Mouse (Mus musculus): ENCODE data around the gene Pln. TPM values are rescaled to one million over a fixed set of nuclear protein-coding genes. Genes with fewer than 3 reads are reported as not detected.

Gene Pln
- polyA plus RNA-seq, 1 experiment from 2014 or later, result 1,148 TPM

GRCm38 (mm10) chr10:53359016-53359415 is 21.5 kb downstream of the Pln start:
- Histone ChIP-seq H3K27ac (replicated peaks in 1 of 2; ENCODE audit: control insufficient read depth in 1 of 2, insufficient read depth in 1 of 2, low read depth in 2 of 2, low read length in 2 of 2) (no peak overlapping the region), H3K4me1 (ENCODE audit: control insufficient read depth in 2 of 2, insufficient read depth in 2 of 2, low read length in 2 of 2) (no peaks in the 10 kb centered on the region), H3K9ac (ENCODE audit: low read length) (no peak overlapping the region), H3K36me3 (ENCODE audit: control insufficient read depth, insufficient read depth, low read length) (peaks cover 33% of the 10 kb centered on the region), H3K4me3 (ENCODE audit: control insufficient read depth in 1 of 2, insufficient read depth in 1 of 2, low read depth in 1 of 2, low read length in 2 of 2) (no peak overlapping the region), H3K4me2 (ENCODE audit: low read length) (no peak overlapping the region), H3K27me3 (ENCODE audit: control insufficient read depth, insufficient read depth, low read length) (no peaks in the 10 kb centered on the region), H3K9me3 (ENCODE audit: control insufficient read depth, low read length) (0 out of 2 replicates have a peak, but pooled peaks cover 6% of the 10 kb centered on the region)
- 91% methylated on average over 3 of the region's 3 CpGs for WGBS
- no peak for ATAC-seq (ENCODE audit: insufficient number of reproducible peaks, insufficient read depth, low FRiP score, low read depth)

- Histone ChIP-seq H3K27me3 (ENCODE audit: control insufficient read depth, insufficient read depth, low read length) (no peaks in the 10 kb centered on the region), H3K4me3 (ENCODE audit: control insufficient read depth in 1 of 2, insufficient read depth in 1 of 2, low read depth in 1 of 2, low read length in 2 of 2) (no peak overlapping the region), H3K36me3 (ENCODE audit: control insufficient read depth, insufficient read depth, low read length) (peaks cover 4% of the 10 kb centered on the region; the same call in 1 of the 2 replicates), H3K4me2 (ENCODE audit: low read length) (no peak overlapping the region), H3K9ac (ENCODE audit: low read length) (no peak overlapping the region), H3K27ac (replicated peaks in 1 of 2; ENCODE audit: control insufficient read depth in 1 of 2, insufficient read depth in 1 of 2, low read depth in 2 of 2, low read length in 2 of 2) (no peak overlapping the region), H3K4me1 (ENCODE audit: control insufficient read depth in 2 of 2, insufficient read depth in 2 of 2, low read length in 2 of 2) (0 out of 4 replicates have a peak, but pooled peaks cover 0 to 9% of the 10 kb centered on the region in 2 experiments), H3K9me3 (ENCODE audit: control insufficient read depth, low read length) (0 out of 2 replicates have a peak, but pooled peaks cover 6% of the 10 kb centered on the region)
- no peak for ATAC-seq (ENCODE audit: insufficient number of reproducible peaks, insufficient read depth, low FRiP score, low read depth)
These were observed 26.8 kb downstream of the Pln start for GRCm38 (mm10) chr10:53364311-53364710.

GRCm38 (mm10) chr10:53367265-53367664 is 29.8 kb downstream of the Pln start:
- Histone ChIP-seq H3K4me1 (ENCODE audit: control insufficient read depth in 2 of 2, insufficient read depth in 2 of 2, low read length in 2 of 2) (0 out of 4 replicates have a peak, but pooled peaks cover 0 to 9% of the 10 kb centered on the region in 2 experiments), H3K9me3 (ENCODE audit: control insufficient read depth, low read length) (peaks cover 25% of the 10 kb centered on the region), H3K27ac (replicated peaks in 1 of 2; ENCODE audit: control insufficient read depth in 1 of 2, insufficient read depth in 1 of 2, low read depth in 2 of 2, low read length in 2 of 2) (no peak overlapping the region), H3K27me3 (ENCODE audit: control insufficient read depth, insufficient read depth, low read length) (no peaks in the 10 kb centered on the region), H3K36me3 (ENCODE audit: control insufficient read depth, insufficient read depth, low read length) (peaks cover 8% of the 10 kb centered on the region), H3K4me2 (ENCODE audit: low read length) (no peak overlapping the region), H3K4me3 (ENCODE audit: control insufficient read depth in 1 of 2, insufficient read depth in 1 of 2, low read depth in 1 of 2, low read length in 2 of 2) (no peak overlapping the region), H3K9ac (ENCODE audit: low read length) (no peak overlapping the region)
- ATAC-seq (ENCODE audit: insufficient number of reproducible peaks, insufficient read depth, low FRiP score, low read depth), result no peak
- WGBS, result 89% methylated on average over 2 of the region's 2 CpGs

GRCm38 (mm10) chr10:53373885-53374578 is 36.6 kb downstream of the Pln start:
- H3K4me3 ChIP-seq (ENCODE audit: control insufficient read depth in 1 of 2, insufficient read depth in 1 of 2, low read depth in 1 of 2, low read length in 2 of 2), result no peak overlapping the region
- peaks cover 0 to 18% of the 10 kb centered on the region in 2 experiments; a peak in 2 of 4 replicates for H3K4me1 ChIP-seq (ENCODE audit: control insufficient read depth in 2 of 2, insufficient read depth in 2 of 2, low read length in 2 of 2)
- 90% methylated on average over 6 of the region's 6 CpGs for WGBS
- no peak for ATAC-seq (ENCODE audit: insufficient number of reproducible peaks, insufficient read depth, low FRiP score, low read depth)
- H3K9ac ChIP-seq (ENCODE audit: low read length), result no peak overlapping the region
- peaks cover 8% of the 10 kb centered on the region for H3K36me3 ChIP-seq (ENCODE audit: control insufficient read depth, insufficient read depth, low read length)
- H3K27ac ChIP-seq (replicated peaks in 1 of 2; ENCODE audit: control insufficient read depth in 1 of 2, insufficient read depth in 1 of 2, low read depth in 2 of 2, low read length in 2 of 2), result no peak overlapping the region
- no peak overlapping the region for H3K4me2 ChIP-seq (ENCODE audit: low read length)
- no peaks in the 10 kb centered on the region for H3K27me3 ChIP-seq (ENCODE audit: control insufficient read depth, insufficient read depth, low read length)
- H3K9me3 ChIP-seq (ENCODE audit: control insufficient read depth, low read length), result peaks cover 21% of the 10 kb centered on the region

GRCm38 (mm10) chr10:53377096-53377495 is 39.6 kb downstream of the Pln start:
- peaks cover 1% of the 10 kb centered on the region; the same call in 1 of the 2 replicates for H3K9me3 ChIP-seq (ENCODE audit: control insufficient read depth, low read length)
- H3K4me2 ChIP-seq (ENCODE audit: low read length), result peak overlapping the region; percentile 12
- H3K9ac ChIP-seq (ENCODE audit: low read length), result no peak overlapping the region
- no peak overlapping the region for H3K27ac ChIP-seq (replicated peaks in 1 of 2; ENCODE audit: control insufficient read depth in 1 of 2, insufficient read depth in 1 of 2, low read depth in 2 of 2, low read length in 2 of 2)
- 0 out of 2 replicates have a peak, but pooled peaks cover 4% of the 10 kb centered on the region for H3K36me3 ChIP-seq (ENCODE audit: control insufficient read depth, insufficient read depth, low read length)
- H3K27me3 ChIP-seq (ENCODE audit: control insufficient read depth, insufficient read depth, low read length), result no peaks in the 10 kb centered on the region
- no peak for ATAC-seq (ENCODE audit: insufficient number of reproducible peaks, insufficient read depth, low FRiP score, low read depth)
- H3K4me1 ChIP-seq (ENCODE audit: control insufficient read depth in 2 of 2, insufficient read depth in 2 of 2, low read length in 2 of 2), result peaks cover 0 to 23% of the 10 kb centered on the region in 2 experiments; a peak in 2 of 4 replicates
- no peak overlapping the region for H3K4me3 ChIP-seq (ENCODE audit: control insufficient read depth in 1 of 2, insufficient read depth in 1 of 2, low read depth in 1 of 2, low read length in 2 of 2)

GRCm38 (mm10) chr10:53378296-53378695 is 40.8 kb downstream of the Pln start:
- 0 out of 2 replicates have a peak, but pooled peaks cover 4% of the 10 kb centered on the region for H3K36me3 ChIP-seq (ENCODE audit: control insufficient read depth, insufficient read depth, low read length)
- peak overlapping the region; percentile 83 for H3K4me2 ChIP-seq (ENCODE audit: low read length)
- H3K9ac ChIP-seq (ENCODE audit: low read length), result peak overlapping the region; percentile 98
- WGBS, result 74% methylated on average over 6 of the region's 6 CpGs
- no peaks in the 10 kb centered on the region for H3K9me3 ChIP-seq (ENCODE audit: control insufficient read depth, low read length)
- no peaks in the 10 kb centered on the region for H3K27me3 ChIP-seq (ENCODE audit: control insufficient read depth, insufficient read depth, low read length)
- no peak overlapping the region for H3K27ac ChIP-seq (replicated peaks in 1 of 2; ENCODE audit: control insufficient read depth in 1 of 2, insufficient read depth in 1 of 2, low read depth in 2 of 2, low read length in 2 of 2)
- peak overlapping the region; percentile 93 to 98; a peak in 3 of 4 replicates for H3K4me3 ChIP-seq (ENCODE audit: control insufficient read depth in 1 of 2, insufficient read depth in 1 of 2, low read depth in 1 of 2, low read length in 2 of 2)
- peaks cover 0 to 23% of the 10 kb centered on the region in 2 experiments; a peak in 2 of 4 replicates for H3K4me1 ChIP-seq (ENCODE audit: control insufficient read depth in 2 of 2, insufficient read depth in 2 of 2, low read length in 2 of 2)
- no peak for ATAC-seq (ENCODE audit: insufficient number of reproducible peaks, insufficient read depth, low FRiP score, low read depth)

- 0 out of 2 replicates have a peak, but pooled peaks cover 4% of the 10 kb centered on the region for H3K36me3 ChIP-seq (ENCODE audit: control insufficient read depth, insufficient read depth, low read length)
These were observed 41.7 kb downstream of the Pln start for GRCm38 (mm10) chr10:53378981-53379708.

More at GRCm38 (mm10) chr10:53378981-53379708, 41.7 kb downstream of the Pln start:
- Histone ChIP-seq H3K4me2 (ENCODE audit: low read length) (peak overlapping the region; percentile 83), H3K9me3 (ENCODE audit: control insufficient read depth, low read length) (no peaks in the 10 kb centered on the region), H3K4me3 (ENCODE audit: control insufficient read depth in 1 of 2, insufficient read depth in 1 of 2, low read depth in 1 of 2, low read length in 2 of 2) (peak overlapping the region; percentile 93 to 98), H3K27ac (replicated peaks in 1 of 2; ENCODE audit: control insufficient read depth in 1 of 2, insufficient read depth in 1 of 2, low read depth in 2 of 2, low read length in 2 of 2) (peak overlapping the region; percentile 88 to 98), H3K4me1 (ENCODE audit: control insufficient read depth in 2 of 2, insufficient read depth in 2 of 2, low read length in 2 of 2) (peaks cover 0 to 23% of the 10 kb centered on the region in 2 experiments; a peak in 2 of 4 replicates), H3K9ac (ENCODE audit: low read length) (peak overlapping the region; percentile 98), H3K27me3 (ENCODE audit: control insufficient read depth, insufficient read depth, low read length) (no peaks in the 10 kb centered on the region)
- WGBS, result under 1% methylated on average over 59 of the region's 59 CpGs
- peak; percentile 73 for ATAC-seq (ENCODE audit: insufficient number of reproducible peaks, insufficient read depth, low FRiP score, low read depth)
